Mouse (Mus musculus): ENCODE data around the gene Tfpi.
"Not testable (repeated sequence)": the region's sequence is repeated elsewhere in the genome, so short reads cannot be mapped to it uniquely, and the experiment has no call there.

Tfpi gene

GRCm38 (mm10) chr2:84473941-84474530, 2.5 kb downstream of the Tfpi start:
- no peak for DNase-seq

DNA sequence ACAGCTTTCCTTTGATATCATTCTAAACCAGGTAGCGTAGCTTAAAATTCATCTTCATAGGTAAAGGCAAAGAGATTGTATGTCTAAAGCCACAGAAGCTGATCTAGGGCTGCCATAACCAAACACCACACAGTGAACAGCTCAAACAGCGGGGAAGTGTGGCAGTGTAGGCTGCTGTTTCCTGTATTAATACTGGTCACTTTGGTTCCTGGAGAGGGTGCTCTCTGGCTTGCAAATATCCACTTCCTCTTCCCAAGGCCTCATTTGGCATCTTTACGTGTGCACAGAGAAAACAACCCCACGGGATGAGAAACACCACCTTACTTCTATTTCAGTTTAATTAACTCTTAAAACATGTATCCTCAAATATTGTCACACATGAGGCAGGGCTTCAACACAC, 9.2 kb downstream of the Tfpi start:
- DNase-seq, result no peak

GRCm38 (mm10) chr2:84464956-84465355, 11.6 kb downstream of the Tfpi start:
- no peak for DNase-seq

DNA sequence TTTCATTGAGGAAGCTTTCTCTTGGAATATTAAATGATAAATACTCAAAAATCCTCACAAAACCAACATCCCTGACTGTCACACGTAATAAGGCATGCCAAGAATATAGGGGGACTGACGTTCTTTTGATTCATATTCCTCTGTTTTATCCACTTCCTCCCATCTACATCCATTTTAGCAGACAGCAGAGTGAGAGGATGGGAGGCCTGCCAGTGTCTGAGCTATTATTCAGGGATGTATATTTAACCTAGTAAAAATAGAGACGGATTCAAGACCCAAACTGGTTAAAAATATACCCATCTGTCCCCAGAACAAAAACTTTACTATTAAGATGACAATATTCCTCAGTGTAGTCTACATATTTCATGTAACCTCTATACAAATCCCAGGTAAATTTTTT, 14.2 kb downstream of the Tfpi start:
- DNase-seq, result no peak

GRCm38 (mm10) chr2:84459651-84460177, 16.9 kb downstream of the Tfpi start:
- DNase-seq, result no peak

DNA sequence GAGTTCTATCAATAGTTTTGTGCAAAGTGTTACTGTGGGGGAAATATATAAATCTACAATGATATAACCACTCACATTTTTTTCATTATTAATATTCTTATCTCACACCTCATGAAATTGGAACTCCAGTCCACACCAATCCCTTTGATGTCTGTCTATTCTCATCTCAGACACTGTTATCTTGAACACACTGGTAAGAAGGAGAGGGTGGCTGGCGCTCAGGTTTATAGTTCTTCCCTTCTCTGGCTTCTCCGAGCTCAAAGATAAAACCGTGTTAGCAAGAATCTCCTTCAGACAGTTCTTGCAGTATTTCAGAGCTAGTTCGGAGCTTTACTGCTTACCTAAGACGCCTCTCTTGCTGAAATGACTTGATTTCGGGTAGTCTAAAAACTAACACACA, 19.4 kb downstream of the Tfpi start:
- DNase-seq, result no peak

DNA sequence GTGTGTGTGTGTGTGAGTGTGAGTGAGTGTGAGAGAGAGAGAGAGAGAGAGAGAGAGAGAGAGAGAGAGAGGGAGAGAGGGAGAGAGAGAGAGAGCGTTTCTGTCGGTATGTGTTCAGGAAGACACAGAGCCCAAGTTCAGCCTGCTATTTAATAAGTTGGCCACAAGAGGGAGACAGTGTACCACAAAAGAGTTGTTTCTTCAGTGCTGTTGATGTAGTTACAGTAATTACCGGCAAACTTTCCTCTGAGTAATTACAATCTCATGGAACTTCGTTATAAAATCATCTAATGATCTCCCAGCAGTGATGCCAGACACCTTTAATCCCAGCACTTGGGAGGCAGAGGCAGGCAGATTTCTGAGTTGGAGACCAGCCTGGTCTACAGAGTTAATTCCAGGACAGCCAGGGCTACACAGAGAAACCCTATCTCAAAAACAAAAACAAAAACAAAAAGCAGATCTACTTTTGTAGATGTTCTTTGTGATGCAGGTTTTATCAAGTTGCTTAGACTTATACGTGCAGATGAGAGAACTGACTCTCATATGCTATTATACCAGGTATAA, 21.3 kb downstream of the Tfpi start:
- DNase-seq, result peak; percentile 17

- DNase-seq, result no peak
These were observed 21.9 kb downstream of the Tfpi start for GRCm38 (mm10) chr2:84454551-84455235.

GRCm38 (mm10) chr2:84454051-84454450, 22.5 kb downstream of the Tfpi start:
- no peak for DNase-seq

- DNase-seq, result no peak
These were observed 31.1 kb downstream of the Tfpi start for GRCm38 (mm10) chr2:84445499-84445898.

DNA sequence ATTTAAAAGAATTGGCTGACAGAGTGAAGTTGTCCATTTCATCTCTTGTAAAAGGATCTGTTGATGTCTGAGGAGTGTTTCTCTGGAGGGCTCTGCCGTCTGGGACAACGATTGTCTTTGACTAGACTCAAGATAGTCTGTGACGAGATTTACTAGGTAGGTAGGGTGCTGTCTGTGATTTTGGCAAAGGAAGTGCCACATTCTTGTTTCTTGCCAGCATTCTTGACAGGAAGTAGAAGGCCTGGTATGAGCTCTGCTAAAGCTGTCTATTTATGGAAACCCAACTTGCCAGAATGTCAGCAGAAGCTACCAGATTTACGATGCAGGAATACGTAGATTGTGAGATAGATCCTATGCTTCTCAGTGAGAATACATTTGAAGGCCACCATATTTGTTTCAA, 34.6 kb downstream of the Tfpi start:
- DNase-seq, result no peak

DNA sequence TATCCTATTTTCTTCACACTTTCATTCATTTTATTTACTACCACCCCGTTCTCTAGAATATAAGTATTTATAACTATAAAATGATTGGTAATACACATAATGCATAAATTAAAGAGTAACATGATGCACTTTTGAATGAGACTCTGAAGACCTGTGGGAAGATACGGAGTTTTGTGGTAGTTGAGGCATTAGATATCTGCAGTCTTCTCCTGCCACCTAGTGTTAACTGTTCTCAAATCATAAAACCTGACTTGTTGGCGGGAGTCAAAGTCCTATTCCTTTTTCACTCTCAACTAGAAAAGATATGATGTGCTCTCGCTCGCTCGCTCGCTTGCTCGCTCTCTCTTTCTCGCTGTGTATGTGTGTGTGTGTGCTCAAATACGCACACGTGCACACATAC, 46.9 kb downstream of the Tfpi start:
- DNase-seq, result no peak

DNA sequence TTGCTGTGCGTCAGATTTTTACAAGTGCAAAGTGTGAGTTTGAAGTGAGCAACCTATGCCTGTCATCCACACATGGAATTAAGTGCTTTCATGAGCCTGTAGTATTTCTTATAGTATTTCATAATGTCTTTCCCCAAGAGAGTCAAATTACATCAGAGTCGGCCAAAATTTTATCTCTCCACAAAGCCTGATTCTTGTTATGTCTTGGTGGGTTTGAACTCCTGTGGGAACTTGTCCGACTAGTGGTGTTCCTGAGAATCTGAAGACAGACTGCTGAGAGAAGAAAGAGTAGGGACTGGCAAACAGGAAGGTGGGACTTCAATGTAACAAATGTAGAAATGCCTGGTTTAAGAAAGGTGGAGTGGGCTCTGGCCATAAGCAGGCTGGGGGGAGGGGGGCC, 47.7 kb downstream of the Tfpi start:
- DNase-seq, result peak in 1 of 2 experiments; percentile 12

DNA sequence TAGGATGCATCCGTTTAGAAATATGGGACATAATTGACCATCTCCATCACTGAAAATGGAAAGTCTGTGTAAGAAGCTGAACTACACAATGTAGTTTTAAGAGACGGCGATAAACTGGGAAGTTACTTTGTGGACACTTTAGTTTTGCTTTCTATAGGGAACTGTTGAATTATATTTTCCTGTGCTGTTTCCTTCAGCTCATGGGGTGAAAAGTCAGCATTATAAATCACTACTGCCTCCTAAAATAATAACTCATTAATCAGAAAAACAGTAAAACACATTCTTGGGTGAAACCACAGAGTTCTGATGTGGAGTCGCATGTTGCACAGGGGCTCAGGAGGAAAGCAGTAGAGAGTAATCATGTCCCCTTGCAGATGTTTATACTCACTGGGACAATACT, 50.0 kb downstream of the Tfpi start:
- DNase-seq, result no peak

DNA sequence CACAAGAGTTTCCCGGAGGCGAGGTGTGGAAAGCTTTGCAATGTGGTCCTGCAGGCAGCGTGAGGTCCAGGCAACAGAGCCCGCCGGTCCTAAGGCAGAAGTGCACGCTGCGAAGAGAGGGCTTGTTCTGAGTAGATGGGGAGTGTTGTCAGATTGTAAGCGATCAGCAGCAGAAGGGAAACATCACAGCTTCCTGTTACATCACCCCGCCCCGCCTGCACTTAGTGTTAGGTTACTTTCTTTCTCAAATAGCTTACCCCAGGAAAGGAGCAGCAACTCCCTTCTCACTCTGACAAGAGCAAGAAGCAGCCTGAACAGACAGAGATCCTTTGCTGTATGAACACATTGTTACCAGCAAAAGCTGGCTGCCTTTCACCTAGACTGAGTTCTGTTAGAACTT, 51.4 kb downstream of the Tfpi start, which contains the start of gene Calcrl:
Calcrl (minus strand) TSS at position 274 of the 400 bp plus-strand sequence.
- DNase-seq, result peak; percentile 79 to 85

DNA sequence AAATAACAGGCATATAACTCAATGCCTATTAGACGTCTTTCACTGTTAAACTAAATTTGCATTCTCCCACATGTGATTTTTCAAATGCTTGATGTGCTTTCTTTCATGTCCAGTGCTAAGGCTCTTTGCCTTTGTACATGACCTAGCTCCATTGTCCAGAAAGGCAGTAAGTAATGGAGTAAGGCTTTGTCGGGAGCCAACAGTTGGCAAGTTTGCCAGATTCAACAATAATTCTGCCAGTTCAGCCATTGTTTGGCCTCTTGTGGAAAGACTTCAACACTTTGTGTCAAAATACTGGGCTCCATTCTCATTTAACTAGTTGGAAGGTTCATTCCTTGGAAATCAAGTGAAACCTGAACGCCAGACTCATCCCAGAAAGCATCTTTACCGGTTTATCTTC, 60.1 kb downstream of the Tfpi start:
- DNase-seq, result no peak

- no peak for DNase-seq
These were observed 66.6 kb downstream of the Tfpi start for GRCm38 (mm10) chr2:84409796-84410592.

- no peak for DNase-seq
These were observed 71.7 kb downstream of the Tfpi start for GRCm38 (mm10) chr2:84404834-84405233.

DNA sequence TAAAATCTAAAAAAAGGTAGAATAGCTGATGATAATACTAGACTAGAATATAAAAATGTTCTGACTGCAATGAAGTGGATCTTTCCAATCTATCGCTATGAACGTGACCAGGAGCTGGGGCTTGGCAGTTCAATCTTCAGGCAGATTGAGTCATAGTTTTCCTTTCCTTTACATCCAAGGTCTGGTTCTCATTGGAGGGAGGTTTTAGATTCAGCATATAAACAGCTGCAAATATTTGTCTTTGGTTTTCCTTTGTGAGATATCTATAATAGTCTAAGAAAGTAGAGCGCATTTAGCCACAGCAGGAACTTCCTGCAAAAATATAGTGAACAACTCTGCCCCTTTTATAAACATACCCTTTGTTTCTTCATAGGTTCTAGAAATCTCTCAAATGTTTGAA, 73.9 kb downstream of the Tfpi start:
- no peak for DNase-seq

DNA sequence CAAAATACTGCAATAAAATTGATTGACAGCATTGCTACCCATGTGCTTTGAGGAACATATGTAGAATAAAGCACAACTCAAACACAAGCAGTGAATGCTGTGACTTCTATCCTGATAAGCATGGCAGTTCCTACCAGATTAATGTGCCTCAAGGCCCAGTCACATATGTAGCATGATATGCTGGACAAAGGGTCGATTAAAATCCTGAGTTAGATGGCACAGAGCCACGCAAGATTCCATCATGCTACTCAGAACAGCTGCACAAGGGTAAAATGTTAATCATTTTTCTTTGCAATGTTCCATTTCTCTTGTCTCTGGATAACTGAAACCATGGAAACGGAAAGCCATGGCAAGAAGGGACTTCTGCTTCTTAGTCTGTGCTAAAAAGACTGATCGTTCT, 80.0 kb downstream of the Tfpi start:
- DNase-seq, result no peak

- no peak for DNase-seq
These were observed 83.3 kb downstream of the Tfpi start for GRCm38 (mm10) chr2:84393236-84393635.

DNA sequence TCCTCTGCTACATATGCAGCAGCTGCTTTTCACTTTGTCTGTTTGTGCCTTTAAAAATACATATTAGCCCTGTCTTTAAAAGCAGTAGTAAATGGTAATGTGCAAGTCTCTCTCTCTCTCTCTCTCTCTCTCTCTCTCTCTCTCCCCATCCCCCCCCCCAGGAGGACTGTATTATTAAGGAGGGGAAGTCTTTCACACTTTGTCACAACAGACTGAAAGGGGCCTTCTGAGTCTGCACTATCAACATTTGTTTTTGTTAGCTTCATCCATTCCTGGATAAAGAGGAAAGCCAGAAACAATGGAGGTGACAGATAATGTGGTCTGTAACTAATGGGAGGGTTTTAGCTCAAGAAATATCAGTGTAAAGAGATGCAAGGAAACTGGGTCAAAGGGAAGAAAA, 87.5 kb downstream of the Tfpi start:
- DNase-seq, result no peak

DNA sequence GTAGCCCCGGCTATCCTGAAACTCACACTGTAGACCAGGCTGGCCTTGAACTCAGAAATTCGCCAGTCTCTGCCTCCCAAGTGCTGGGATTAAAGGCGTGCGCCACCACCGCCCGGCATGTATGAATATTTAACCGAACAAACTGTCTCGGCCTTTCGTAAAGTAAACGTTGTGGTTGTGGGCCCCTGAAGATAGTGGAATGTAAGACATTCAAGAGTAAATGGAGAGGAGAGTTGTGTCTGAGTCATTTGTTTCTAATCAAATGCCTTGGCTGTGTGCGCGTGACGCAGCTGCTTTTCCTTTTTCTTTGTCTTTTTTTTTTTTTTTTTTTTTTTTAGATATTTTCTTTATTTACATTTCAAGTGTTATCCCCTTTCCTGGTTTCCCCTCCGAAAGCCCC, 88.0 kb downstream of the Tfpi start:
- not testable (repeated sequence) for DNase-seq

All from thymus, postnatal 36 days (tissue).